Mouse (Mus musculus) olfactory bulb, adult 2 months (tissue): Measurements from ENCODE around the gene Cript.

Experiments
- CTCF ChIP-seq: fragments of 200-500 bp; IDR thresholded peaks from 2 replicates; pipeline ENCODE4 v1.5.1; 2012; ENCODE audit warnings: low read depth, mild to moderate bottlenecking, low read length, moderate library complexity; ENCODE audit not compliant: insufficient read depth
- POLR2A ChIP-seq: fragments of 200-500 bp; IDR thresholded peaks from 2 replicates; pipeline ENCODE4 v1.6.1; 2012; ENCODE audit warnings: mild to moderate bottlenecking, low read depth, low read length, moderate library complexity; ENCODE audit not compliant: insufficient read depth

- TF ChIP-seq POLR2A = no peak
- no peak for TF ChIP-seq CTCF
These were observed 37.3 kb downstream of the Cript start for GRCm38 (mm10) chr17:87062639-87063038.
